Mouse (Mus musculus) ES-Bruce4 (cell line): ENCODE measurements around the gene Sh2d1a.

Source experiments
- CTCF ChIP-seq: IDR thresholded peaks from one replicate; pipeline ENCODE4 v1.8.1; 2011; ENCODE audit warnings: low read depth, low read length
- EP300 ChIP-seq: IDR thresholded peaks from 2 replicates; pipeline ENCODE4 v1.6.1; 2011; ENCODE audit warnings: low read depth, low read length; ENCODE audit not compliant: insufficient read depth
- POLR2A ChIP-seq: IDR thresholded peaks from one replicate; pipeline ENCODE4 v1.8.1; 2011; ENCODE audit warnings: low read length; ENCODE audit not compliant: insufficient read depth

GRCm38 (mm10) chrX:42512567-42512966 lies 10.3 kb downstream of the Sh2d1a start:
- TF ChIP-seq CTCF = peak; percentile 59
- no peak for TF ChIP-seq EP300
- no peak for TF ChIP-seq POLR2A
